Mouse (Mus musculus): ENCODE results near the gene Dmbt1. TPM values are rescaled to one million over a fixed set of nuclear protein-coding genes. Genes with fewer than 3 reads are reported as not detected.

Gene Dmbt1
- total and polyA plus RNA-seq, 3 experiments: not detected

GRCm38 (mm10) chr7:131153044-131153443 is 121.2 kb downstream of the Dmbt1 start:
- H3K27me3 ChIP-seq (ENCODE audit: control insufficient read depth in 1 of 2, insufficient read depth in 2 of 2, low read length in 2 of 2): no peaks in the 10 kb centered on the region
- DNase-seq (ENCODE audit: low read depth, low spot score): no peak
- H3K27ac ChIP-seq (ENCODE audit: control insufficient read depth, low read depth, low read length): no peak overlapping the region
- H3K9ac ChIP-seq (ENCODE audit: control insufficient read depth, low read depth, low read length, poor library complexity, severe bottlenecking): no peak overlapping the region
- no peaks in the 10 kb centered on the region for H3K79me2 ChIP-seq (ENCODE audit: control insufficient read depth, insufficient read depth, low read length, poor library complexity)
- TF ChIP-seq USF2 (IDR thresholded peaks at IDR 0.05; ENCODE audit: borderline replicate concordance in 1 of 2, insufficient read depth in 1 of 2, low read depth in 1 of 2, low read length in 2 of 2) (no peak), CTCF (IDR thresholded peaks at IDR 0.05 in 2 of 3, conservative IDR thresholded peaks at IDR 0.05 in 1 of 3; ENCODE audit: control insufficient read depth in 1 of 3, insufficient read depth in 1 of 3, low read depth in 2 of 3, low read length in 3 of 3, poor library complexity in 1 of 3, severe bottlenecking in 1 of 3) (no peak), USF1 (IDR thresholded peaks at IDR 0.05; ENCODE audit: low read depth, low read length) (no peak), RCOR1 (IDR thresholded peaks at IDR 0.05; ENCODE audit: low read depth, low read length) (no peak), MYC (IDR thresholded peaks at IDR 0.05; ENCODE audit: low read depth, low read length) (no peak), POLR2AphosphoS2 (IDR thresholded peaks at IDR 0.05; ENCODE audit: low read length) (no peak), CHD2 (IDR thresholded peaks at IDR 0.05; ENCODE audit: low read length) (no peak), TBP (IDR thresholded peaks at IDR 0.05; ENCODE audit: low read depth, low read length) (no peak), MXI1 (IDR thresholded peaks at IDR 0.05; ENCODE audit: low read depth, low read length) (no peak), GATA1 (IDR thresholded peaks at IDR 0.05; ENCODE audit: low read depth, low read length) (no peak), JUND (IDR thresholded peaks at IDR 0.05; ENCODE audit: low read depth, low read length) (no peak), POLR2AphosphoS5 (IDR thresholded peaks at IDR 0.05; ENCODE audit: borderline replicate concordance, low read depth, low read length) (no peak), ZMIZ1 (IDR thresholded peaks at IDR 0.05; ENCODE audit: low read depth, low read length) (no peak), RAD21 (IDR thresholded peaks at IDR 0.05; ENCODE audit: low read depth, low read length) (no peak), ETS1 (IDR thresholded peaks at IDR 0.05; ENCODE audit: low read depth, low read length) (no peak), ZNF384 (IDR thresholded peaks at IDR 0.05; ENCODE audit: low read depth, low read length) (no peak), ZKSCAN1 (IDR thresholded peaks at IDR 0.05; ENCODE audit: low read depth, low read length) (no peak), MEF2A (IDR thresholded peaks at IDR 0.05; ENCODE audit: extremely low read depth, insufficient replicate concordance, low read depth, low read length, poor library complexity, severe bottlenecking) (no peak)
- H3K36me3 ChIP-seq (ENCODE audit: control insufficient read depth in 1 of 2, insufficient read depth in 2 of 2, low read length in 2 of 2): no peaks in the 10 kb centered on the region
- H3K4me3 ChIP-seq (ENCODE audit: control insufficient read depth in 1 of 2, insufficient read depth in 1 of 2, low read depth in 2 of 2, low read length in 2 of 2): no peak overlapping the region
- no peaks in the 10 kb centered on the region for H3K4me1 ChIP-seq (ENCODE audit: control insufficient read depth in 1 of 2, insufficient read depth in 2 of 2, low read length in 2 of 2)
- H3K9me3 ChIP-seq (replicated peaks; ENCODE audit: insufficient read depth, low read length): no peaks in the 10 kb centered on the region

GRCm38 (mm10) chr7:131162251-131162650 is 130.4 kb downstream of the Dmbt1 start:
- Histone ChIP-seq H3K27me3 (ENCODE audit: control insufficient read depth in 1 of 2, insufficient read depth in 2 of 2, low read length in 2 of 2) (no peaks in the 10 kb centered on the region), H3K36me3 (ENCODE audit: control insufficient read depth in 1 of 2, insufficient read depth in 2 of 2, low read length in 2 of 2) (no peaks in the 10 kb centered on the region), H3K9me3 (replicated peaks; ENCODE audit: insufficient read depth, low read length) (no peaks in the 10 kb centered on the region), H3K79me2 (ENCODE audit: control insufficient read depth, insufficient read depth, low read length, poor library complexity) (no peaks in the 10 kb centered on the region), H3K27ac (ENCODE audit: control insufficient read depth, low read depth, low read length) (no peak overlapping the region), H3K9ac (ENCODE audit: control insufficient read depth, low read depth, low read length, poor library complexity, severe bottlenecking) (no peak overlapping the region), H3K4me1 (ENCODE audit: control insufficient read depth in 1 of 2, insufficient read depth in 2 of 2, low read length in 2 of 2) (no peaks in the 10 kb centered on the region), H3K4me3 (ENCODE audit: control insufficient read depth in 1 of 2, insufficient read depth in 1 of 2, low read depth in 2 of 2, low read length in 2 of 2) (no peak overlapping the region)
- no peak for DNase-seq (ENCODE audit: low read depth, low spot score)
- TF ChIP-seq GATA1 (IDR thresholded peaks at IDR 0.05; ENCODE audit: low read depth, low read length) (no peak), MAX (IDR thresholded peaks at IDR 0.05; ENCODE audit: low read length) (no peak), TBP (IDR thresholded peaks at IDR 0.05; ENCODE audit: low read depth, low read length) (no peak), JUND (IDR thresholded peaks at IDR 0.05; ENCODE audit: low read depth, low read length) (no peak), POLR2A (IDR thresholded peaks at IDR 0.05; ENCODE audit: control insufficient read depth in 1 of 2, insufficient read depth in 1 of 2, low read depth in 1 of 2, low read length in 2 of 2, poor library complexity in 1 of 2) (no peak), ELF1 (IDR thresholded peaks at IDR 0.05; ENCODE audit: low read depth, low read length) (no peak)
